Mouse (Mus musculus) midbrain, embryonic 15.5 days (tissue): ENCODE results near the gene Ncoa1. TPM values are rescaled to one million over a fixed set of nuclear protein-coding genes. Genes with fewer than 3 reads are reported as not detected.

Source experiments
- ATAC-seq: fragments of 200-750 bp; cut with Nextera tagmentation; replicated peaks from 2 replicates; pipeline ENCODE4 v1.8.0; 2017; ENCODE audit warnings: moderate TSS enrichment
- H3K27ac ChIP-seq: fragments of 300-500 bp; sonication (generic); 2 replicates; pipeline ENCODE4 v1.5.1; 2015; ENCODE audit warnings: mild to moderate bottlenecking, inconsistent platforms
- H3K27me3 ChIP-seq: fragments of 300-500 bp; sonication (generic); replicated peaks from 2 replicates; pipeline ENCODE4 v1.6.1; 2015; ENCODE audit warnings: inconsistent platforms
- H3K36me3 ChIP-seq: fragments of 300-500 bp; sonication (generic); replicated peaks from 2 replicates; pipeline ENCODE4 v1.6.1; 2015; ENCODE audit warnings: inconsistent platforms
- H3K4me1 ChIP-seq: fragments of 300-500 bp; sonication (generic); 2 replicates; pipeline ENCODE4 v1.6.1; 2015; ENCODE audit warnings: inconsistent platforms
- H3K4me2 ChIP-seq: fragments of 300-500 bp; sonication (generic); 2 replicates; pipeline ENCODE4 v1.6.1; 2015; ENCODE audit warnings: inconsistent platforms, mild to moderate bottlenecking, moderate library complexity
- H3K4me3 ChIP-seq: fragments of 300-500 bp; sonication (generic); 2 replicates; pipeline ENCODE4 v1.5.1; 2015; ENCODE audit warnings: mild to moderate bottlenecking, inconsistent platforms
- H3K9ac ChIP-seq: fragments of 300-500 bp; sonication (generic); 2 replicates; pipeline ENCODE4 v1.6.1; 2015; ENCODE audit warnings: mild to moderate bottlenecking, inconsistent platforms
- H3K9me3 ChIP-seq: fragments of 300-500 bp; sonication (generic); 2 replicates; pipeline ENCODE4 v1.6.1; 2016; ENCODE audit warnings: inconsistent platforms
- WGBS: fragments of 180-500 bp; shearing (Covaris S2); methylation state at CpG from one replicate; pipeline ENCODE4 v1.1.7; 2015; ENCODE audit warnings: mixed read lengths; 5-methylcytosine and 5-hydroxymethylcytosine counted together
- polyA plus RNA-seq: library from polyadenylated mRNA; unstranded; fragments of >200 nt; fragmentation: Nextera tagmentation; extraction: Ambion mirVana; gene quantifications from 2 replicates; pipeline ENCODE4 v1.2.1, GENCODE M21; 2015

Ncoa1 gene
- polyA plus RNA-seq, 1 experiment from 2014 or later = 12.5 TPM

- Histone ChIP-seq H3K9ac (no peak overlapping the region), H3K27me3 (no peaks in the 10 kb centered on the region), H3K27ac (no peak overlapping the region), H3K36me3 (no peaks in the 10 kb centered on the region), H3K4me3 (no peak overlapping the region), H3K4me1 (peaks cover 6% of the 10 kb centered on the region; the same call in 1 of the 2 replicates), H3K4me2 (no peak overlapping the region), H3K9me3 (no peaks in the 10 kb centered on the region)
- WGBS = 83% methylated on average over 3 of the region's 3 CpGs
- ATAC-seq = no peak
These were observed 136.6 kb downstream of the Ncoa1 start for GRCm38 (mm10) chr12:4340325-4340924.

GRCm38 (mm10) chr12:4323604-4324003 lies 153.4 kb downstream of the Ncoa1 start:
- H3K4me3 ChIP-seq = no peak overlapping the region
- 86% methylated on average over 5 of the region's 5 CpGs for WGBS
- ATAC-seq = no peak

GRCm38 (mm10) chr12:4322227-4322626 lies 154.8 kb downstream of the Ncoa1 start:
- H3K4me2 ChIP-seq = no peak overlapping the region
- H3K27me3 ChIP-seq = no peaks in the 10 kb centered on the region
- H3K4me3 ChIP-seq = no peak overlapping the region
- H3K36me3 ChIP-seq = peaks cover 4% of the 10 kb centered on the region; the same call in 1 of the 2 replicates
- 41% methylated on average over 2 of the region's 2 CpGs for whole genome bisulfite sequencing
- H3K9ac ChIP-seq = no peak overlapping the region
- no peaks in the 10 kb centered on the region for H3K9me3 ChIP-seq
- no peak overlapping the region for H3K27ac ChIP-seq
- H3K4me1 ChIP-seq = no peaks in the 10 kb centered on the region
- ATAC-seq = no peak

More at GRCm38 (mm10) chr12:4323604-4324003, 153.4 kb downstream of the Ncoa1 start:
- Histone ChIP-seq H3K4me2 (no peak overlapping the region), H3K9me3 (no peaks in the 10 kb centered on the region), H3K36me3 (peaks cover 4% of the 10 kb centered on the region; the same call in 1 of the 2 replicates), H3K9ac (no peak overlapping the region), H3K4me1 (no peaks in the 10 kb centered on the region), H3K27me3 (no peaks in the 10 kb centered on the region), H3K27ac (no peak overlapping the region)

GRCm38 (mm10) chr12:4313824-4314223 lies 163.2 kb downstream of the Ncoa1 start:
- Histone ChIP-seq H3K27me3 (no peaks in the 10 kb centered on the region), H3K4me3 (no peak overlapping the region), H3K9ac (no peak overlapping the region), H3K27ac (no peak overlapping the region), H3K9me3 (no peaks in the 10 kb centered on the region), H3K36me3 (peaks cover 7% of the 10 kb centered on the region; the same call in 1 of the 2 replicates), H3K4me2 (no peak overlapping the region), H3K4me1 (no peaks in the 10 kb centered on the region)
- no peak for ATAC-seq

GRCm38 (mm10) chr12:4306712-4307313 lies 170.2 kb downstream of the Ncoa1 start:
- no peak overlapping the region for H3K4me3 ChIP-seq
- H3K36me3 ChIP-seq = peaks cover 4% of the 10 kb centered on the region; the same call in 1 of the 2 replicates
- H3K4me2 ChIP-seq = no peak overlapping the region
- no peaks in the 10 kb centered on the region for H3K4me1 ChIP-seq
- 97% methylated on average over 1 of the region's 1 CpGs for WGBS
- no peak overlapping the region for H3K9ac ChIP-seq
- no peaks in the 10 kb centered on the region for H3K9me3 ChIP-seq
- H3K27ac ChIP-seq = no peak overlapping the region
- no peaks in the 10 kb centered on the region for H3K27me3 ChIP-seq
- no peak for ATAC-seq

- 81% methylated on average over 3 of the region's 3 CpGs for WGBS
- Histone ChIP-seq H3K4me2 (no peak overlapping the region), H3K4me3 (no peak overlapping the region), H3K27ac (no peak overlapping the region), H3K9me3 (no peaks in the 10 kb centered on the region), H3K36me3 (peaks cover 10% of the 10 kb centered on the region; the same call in 1 of the 2 replicates), H3K27me3 (no peaks in the 10 kb centered on the region), H3K9ac (no peak overlapping the region), H3K4me1 (no peaks in the 10 kb centered on the region)
- ATAC-seq = no peak
These were observed 177.7 kb downstream of the Ncoa1 start for GRCm38 (mm10) chr12:4299300-4299699.

- no peak overlapping the region for H3K9ac ChIP-seq
- no peaks in the 10 kb centered on the region for H3K9me3 ChIP-seq
- no peak for ATAC-seq
- no peak overlapping the region for H3K27ac ChIP-seq
- no peaks in the 10 kb centered on the region for H3K4me1 ChIP-seq
- 85% methylated on average over 4 of the region's 4 CpGs for WGBS
- peaks cover 10% of the 10 kb centered on the region; the same call in 1 of the 2 replicates for H3K36me3 ChIP-seq
- no peak overlapping the region for H3K4me3 ChIP-seq
- H3K4me2 ChIP-seq = no peak overlapping the region
- H3K27me3 ChIP-seq = no peaks in the 10 kb centered on the region
These were observed 178.4 kb downstream of the Ncoa1 start for GRCm38 (mm10) chr12:4298626-4299025.

- H3K27ac ChIP-seq = no peak overlapping the region
- H3K9me3 ChIP-seq = no peaks in the 10 kb centered on the region
- 81% methylated on average over 4 of the region's 4 CpGs for WGBS
- H3K9ac ChIP-seq = no peak overlapping the region
- no peak for ATAC-seq
- no peaks in the 10 kb centered on the region for H3K27me3 ChIP-seq
- no peak overlapping the region for H3K4me2 ChIP-seq
- no peak overlapping the region for H3K4me3 ChIP-seq
- H3K4me1 ChIP-seq = no peaks in the 10 kb centered on the region
- peaks cover 10% of the 10 kb centered on the region; the same call in 1 of the 2 replicates for H3K36me3 ChIP-seq
These were observed 181.1 kb downstream of the Ncoa1 start for GRCm38 (mm10) chr12:4295881-4296280.

GRCm38 (mm10) chr12:4295281-4295680 lies 181.7 kb downstream of the Ncoa1 start:
- Histone ChIP-seq H3K4me3 (no peak overlapping the region), H3K4me1 (no peaks in the 10 kb centered on the region), H3K27ac (no peak overlapping the region), H3K36me3 (peaks cover 10% of the 10 kb centered on the region; the same call in 1 of the 2 replicates), H3K9me3 (no peaks in the 10 kb centered on the region), H3K27me3 (no peaks in the 10 kb centered on the region), H3K4me2 (no peak overlapping the region), H3K9ac (no peak overlapping the region)
- no peak for ATAC-seq
- 74% methylated on average over 8 of the region's 8 CpGs for WGBS

- no peaks in the 10 kb centered on the region for H3K9me3 ChIP-seq
These were observed 183.2 kb downstream of the Ncoa1 start for GRCm38 (mm10) chr12:4293813-4294212.

GRCm38 (mm10) chr12:4285186-4285585 lies 191.8 kb downstream of the Ncoa1 start:
- 22% methylated on average over 3 of the region's 3 CpGs for WGBS
- no peak overlapping the region for H3K27ac ChIP-seq
- H3K36me3 ChIP-seq = peaks cover 4% of the 10 kb centered on the region; the same call in 1 of the 2 replicates
- H3K4me3 ChIP-seq = no peak overlapping the region
- H3K27me3 ChIP-seq = no peaks in the 10 kb centered on the region
- no peak overlapping the region for H3K4me2 ChIP-seq
- no peaks in the 10 kb centered on the region for H3K9me3 ChIP-seq
- H3K4me1 ChIP-seq = no peaks in the 10 kb centered on the region
- H3K9ac ChIP-seq = no peak overlapping the region
- no peak for ATAC-seq

More at GRCm38 (mm10) chr12:4293813-4294212, 183.2 kb downstream of the Ncoa1 start:
- Histone ChIP-seq H3K27me3 (no peaks in the 10 kb centered on the region), H3K4me3 (no peak overlapping the region), H3K4me2 (no peak overlapping the region), H3K36me3 (peaks cover 14% of the 10 kb centered on the region; the same call in 1 of the 2 replicates), H3K27ac (no peak overlapping the region), H3K4me1 (no peaks in the 10 kb centered on the region), H3K9ac (no peak overlapping the region)
- WGBS = 96% methylated on average over 6 of the region's 6 CpGs
- ATAC-seq = no peak

GRCm38 (mm10) chr12:4279878-4280277 lies 197.1 kb downstream of the Ncoa1 start:
- H3K27ac ChIP-seq = no peak overlapping the region
- no peaks in the 10 kb centered on the region for H3K4me1 ChIP-seq
- ATAC-seq = no peak
- H3K9me3 ChIP-seq = no peaks in the 10 kb centered on the region
- H3K9ac ChIP-seq = no peak overlapping the region
- H3K27me3 ChIP-seq = no peaks in the 10 kb centered on the region
- WGBS = 90% methylated on average over 3 of the region's 3 CpGs
- no peak overlapping the region for H3K4me2 ChIP-seq
- H3K4me3 ChIP-seq = no peak overlapping the region
- H3K36me3 ChIP-seq = 0 out of 2 replicates have a peak, but pooled peaks cover 3% of the 10 kb centered on the region
